Mouse (Mus musculus): ENCODE results near the gene Coro1c. TPM values are rescaled to one million over a fixed set of nuclear protein-coding genes. Genes with fewer than 3 reads are reported as not detected.

The Coro1c gene
- polyA plus RNA-seq, 1 experiment from 2014 or later: 176 TPM

GRCm38 (mm10) chr5:113877565-113877964, 31.0 kb downstream of the Coro1c start:
- H3K4me1 ChIP-seq (replicated peaks): peaks cover 75% of the 10 kb centered on the region
- H3K36me3 ChIP-seq: peaks cover 59% of the 10 kb centered on the region
- H3K9ac ChIP-seq: 0 out of 2 replicates have a peak overlapping the region, but pooled peaks have one; percentile 3
- peak overlapping the region; percentile 10; the same call in 1 of the 2 replicates for H3K27ac ChIP-seq
- H3K4me2 ChIP-seq: no peak overlapping the region
- no peaks in the 10 kb centered on the region for H3K9me3 ChIP-seq
- 70% methylated on average over 3 of the region's 3 CpGs for WGBS
- no peak for ATAC-seq (ENCODE audit: low FRiP score)
- no peaks in the 10 kb centered on the region for H3K27me3 ChIP-seq
- no peak overlapping the region for H3K4me3 ChIP-seq

GRCm38 (mm10) chr5:113876176-113876575, 32.4 kb downstream of the Coro1c start:
- no peak overlapping the region for H3K4me3 ChIP-seq
- no peak overlapping the region for H3K9ac ChIP-seq
- H3K9me3 ChIP-seq: no peaks in the 10 kb centered on the region
- H3K36me3 ChIP-seq: peaks cover 50% of the 10 kb centered on the region
- H3K27me3 ChIP-seq: no peaks in the 10 kb centered on the region
- peaks cover 77% of the 10 kb centered on the region for H3K4me1 ChIP-seq (replicated peaks)
- no peak overlapping the region for H3K4me2 ChIP-seq
- peak overlapping the region; percentile 100; the same call in 1 of the 2 replicates for H3K27ac ChIP-seq
- 91% methylated on average over 7 of the region's 7 CpGs for WGBS
- no peak for ATAC-seq (ENCODE audit: low FRiP score)

- no peak overlapping the region for H3K4me3 ChIP-seq
- no peaks in the 10 kb centered on the region for H3K27me3 ChIP-seq
- ATAC-seq (ENCODE audit: low FRiP score): no peak
- peaks cover 82% of the 10 kb centered on the region for H3K4me1 ChIP-seq (replicated peaks)
- H3K27ac ChIP-seq: peak overlapping the region; percentile 100
- H3K9ac ChIP-seq: no peak overlapping the region
- no peaks in the 10 kb centered on the region for H3K9me3 ChIP-seq
- H3K4me2 ChIP-seq: no peak overlapping the region
- 95% methylated on average over 4 of the region's 4 CpGs for WGBS
- H3K36me3 ChIP-seq: peaks cover 45% of the 10 kb centered on the region
Measured at GRCm38 (mm10) chr5:113875625-113876024, 32.9 kb downstream of the Coro1c start.

- ATAC-seq (ENCODE audit: low FRiP score): no peak
- 40% methylated on average over 19 of the region's 19 CpGs for WGBS
- peak overlapping the region; percentile 24 for H3K4me3 ChIP-seq
- no peaks in the 10 kb centered on the region for H3K9me3 ChIP-seq
- H3K4me1 ChIP-seq (replicated peaks): peaks cover 92% of the 10 kb centered on the region
- peak overlapping the region; percentile 100 for H3K27ac ChIP-seq
- H3K9ac ChIP-seq: peak overlapping the region; percentile 75
- peaks cover 32% of the 10 kb centered on the region for H3K36me3 ChIP-seq
- H3K4me2 ChIP-seq: peak overlapping the region; percentile 51
- H3K27me3 ChIP-seq: no peaks in the 10 kb centered on the region
Measured at GRCm38 (mm10) chr5:113874063-113875024, 34.2 kb downstream of the Coro1c start.

GRCm38 (mm10) chr5:113872936-113873912, 35.3 kb downstream of the Coro1c start:
- H3K36me3 ChIP-seq: peaks cover 24% of the 10 kb centered on the region
- peak; percentile 89 for ATAC-seq (ENCODE audit: low FRiP score)
- peak overlapping the region; percentile 24 for H3K4me3 ChIP-seq
- no peaks in the 10 kb centered on the region for H3K9me3 ChIP-seq
- peak overlapping the region; percentile 100 for H3K27ac ChIP-seq
- peaks cover 95% of the 10 kb centered on the region for H3K4me1 ChIP-seq (replicated peaks)
- H3K4me2 ChIP-seq: peak overlapping the region; percentile 51
- H3K9ac ChIP-seq: peak overlapping the region; percentile 75
- H3K27me3 ChIP-seq: no peaks in the 10 kb centered on the region
- WGBS: 2% methylated on average over 13 of the region's 15 CpGs

- Histone ChIP-seq H3K9me3 (no peaks in the 10 kb centered on the region), H3K27ac (peak overlapping the region; percentile 100), H3K4me3 (no peak overlapping the region), H3K36me3 (peaks cover 20% of the 10 kb centered on the region), H3K9ac (peak overlapping the region; percentile 49; the same call in 1 of the 2 replicates), H3K4me2 (no peak overlapping the region), H3K27me3 (no peaks in the 10 kb centered on the region), H3K4me1 (replicated peaks) (peaks cover 89% of the 10 kb centered on the region)
- WGBS: 61% methylated on average over 7 of the region's 7 CpGs
- ATAC-seq (ENCODE audit: low FRiP score): no peak
Measured at GRCm38 (mm10) chr5:113871903-113872548, 36.5 kb downstream of the Coro1c start.

GRCm38 (mm10) chr5:113870393-113871040, 38.0 kb downstream of the Coro1c start:
- H3K36me3 ChIP-seq: peaks cover 8% of the 10 kb centered on the region
- ATAC-seq (ENCODE audit: low FRiP score): no peak
- no peak overlapping the region for H3K4me2 ChIP-seq
- no peaks in the 10 kb centered on the region for H3K27me3 ChIP-seq
- H3K4me1 ChIP-seq (replicated peaks): peaks cover 82% of the 10 kb centered on the region
- H3K4me3 ChIP-seq: no peak overlapping the region
- H3K9me3 ChIP-seq: no peaks in the 10 kb centered on the region
- WGBS: 33% methylated on average over 21 of the region's 21 CpGs
- H3K27ac ChIP-seq: peak overlapping the region; percentile 100
- peak overlapping the region; percentile 49 for H3K9ac ChIP-seq

- H3K4me3 ChIP-seq: no peak overlapping the region
- H3K9ac ChIP-seq: peak overlapping the region; percentile 46
- H3K27me3 ChIP-seq: no peaks in the 10 kb centered on the region
- no peaks in the 10 kb centered on the region for H3K9me3 ChIP-seq
- H3K36me3 ChIP-seq: peaks cover 15% of the 10 kb centered on the region
- WGBS: 33% methylated on average over 11 of the region's 11 CpGs
- no peak; the same call in 1 of the 2 replicates for ATAC-seq (ENCODE audit: low FRiP score)
- peaks cover 69% of the 10 kb centered on the region for H3K4me1 ChIP-seq (replicated peaks)
- H3K27ac ChIP-seq: peak overlapping the region; percentile 100
- peak overlapping the region; percentile 6; the same call in 1 of the 2 replicates for H3K4me2 ChIP-seq
Measured at GRCm38 (mm10) chr5:113869132-113869531, 39.4 kb downstream of the Coro1c start.

GRCm38 (mm10) chr5:113864992-113865391, 43.6 kb downstream of the Coro1c start:
- H3K27me3 ChIP-seq: no peaks in the 10 kb centered on the region
- no peak for ATAC-seq (ENCODE audit: low FRiP score)

GRCm38 (mm10) chr5:113863994-113864393, 44.6 kb downstream of the Coro1c start:
- H3K27me3 ChIP-seq: no peaks in the 10 kb centered on the region
- H3K9ac ChIP-seq: no peak overlapping the region
- no peak overlapping the region for H3K4me2 ChIP-seq
- H3K36me3 ChIP-seq: peaks cover 30% of the 10 kb centered on the region
- no peak overlapping the region for H3K4me3 ChIP-seq
- peak overlapping the region; percentile 60; the same call in 1 of the 2 replicates for H3K27ac ChIP-seq
- no peak for ATAC-seq (ENCODE audit: low FRiP score)
- no peaks in the 10 kb centered on the region for H3K9me3 ChIP-seq
- H3K4me1 ChIP-seq (replicated peaks): peaks cover 46% of the 10 kb centered on the region
- WGBS: 96% methylated on average over 12 of the region's 12 CpGs

More at GRCm38 (mm10) chr5:113864992-113865391, 43.6 kb downstream of the Coro1c start:
- no peak overlapping the region for H3K4me2 ChIP-seq
- H3K36me3 ChIP-seq: peaks cover 30% of the 10 kb centered on the region
- 90% methylated on average over 6 of the region's 6 CpGs for WGBS
- H3K4me3 ChIP-seq: no peak overlapping the region
- H3K27ac ChIP-seq: no peak overlapping the region
- H3K9ac ChIP-seq: no peak overlapping the region
- no peaks in the 10 kb centered on the region for H3K9me3 ChIP-seq
- H3K4me1 ChIP-seq (replicated peaks): peaks cover 48% of the 10 kb centered on the region

- peaks cover 45% of the 10 kb centered on the region for H3K4me1 ChIP-seq (replicated peaks)
- peaks cover 30% of the 10 kb centered on the region for H3K36me3 ChIP-seq
- H3K27me3 ChIP-seq: no peaks in the 10 kb centered on the region
- H3K9me3 ChIP-seq: no peaks in the 10 kb centered on the region
- WGBS: 85% methylated on average over 4 of the region's 4 CpGs
- H3K4me2 ChIP-seq: no peak overlapping the region
- no peak for ATAC-seq (ENCODE audit: low FRiP score)
- no peak overlapping the region for H3K4me3 ChIP-seq
- peak overlapping the region; percentile 60 for H3K27ac ChIP-seq
- H3K9ac ChIP-seq: 0 out of 2 replicates have a peak overlapping the region, but pooled peaks have one; percentile 30
Measured at GRCm38 (mm10) chr5:113862418-113862817, 46.1 kb downstream of the Coro1c start.

Measured in hindbrain, embryonic 13.5 days (tissue).